Mouse (Mus musculus): ENCODE data around the gene Stx6.
"Not testable (repeated sequence)": the region's sequence is repeated elsewhere in the genome, so short reads cannot be mapped to it uniquely, and the experiment has no call there.

Gene Stx6

GRCm38 (mm10) chr1:155167453-155167852 lies 8.9 kb downstream of the Stx6 start:
- no peak for DNase-seq (ENCODE audit: low read depth)

GRCm38 (mm10) chr1:155169935-155170334 lies 11.4 kb downstream of the Stx6 start:
- DNase-seq (ENCODE audit: low read depth) = no peak

- DNase-seq (ENCODE audit: low read depth) = no peak
Observed at GRCm38 (mm10) chr1:155172895-155173643, 14.6 kb downstream of the Stx6 start.

DNA sequence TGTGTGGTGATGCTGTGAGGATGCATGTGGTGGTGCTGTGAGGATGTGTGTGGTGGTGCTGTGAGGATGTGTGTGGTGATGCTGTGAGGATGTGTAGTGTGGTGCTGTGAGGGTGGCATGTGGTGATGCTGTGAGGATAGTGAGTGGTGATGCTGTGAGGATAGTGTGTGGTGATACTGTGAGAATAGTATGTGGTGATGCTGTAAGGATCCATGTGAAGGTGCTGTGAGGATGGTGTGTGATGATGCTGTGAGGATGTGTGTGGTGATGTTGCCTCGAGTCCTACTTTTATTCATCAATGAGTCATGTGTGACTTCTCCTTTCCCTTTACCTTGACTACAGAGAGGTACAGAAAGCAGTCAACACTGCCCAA lies 15.1 kb downstream of the Stx6 start:
- not testable (repeated sequence) for DNase-seq (ENCODE audit: low read depth)

DNA sequence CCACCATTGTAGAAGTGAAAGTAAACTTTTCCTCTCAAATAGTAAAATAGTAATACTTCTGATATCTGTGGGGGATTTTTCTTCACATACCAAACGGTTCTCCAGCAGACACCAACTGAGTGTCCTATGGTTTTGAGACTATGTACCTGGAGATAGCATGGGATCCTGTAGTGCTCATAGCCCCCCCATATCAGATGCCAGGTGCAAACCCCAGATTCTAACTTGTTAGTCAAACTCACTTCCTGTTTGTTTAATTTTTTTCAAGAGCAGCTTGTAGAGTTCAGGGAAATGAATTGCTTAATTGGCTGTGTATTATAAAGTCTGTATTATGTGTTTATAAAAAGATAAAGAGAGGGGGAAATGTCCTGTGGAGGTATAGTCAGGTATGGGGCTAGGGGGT lies 15.9 kb downstream of the Stx6 start:
- no peak for DNase-seq (ENCODE audit: low read depth)

GRCm38 (mm10) chr1:155178192-155178924 lies 19.8 kb downstream of the Stx6 start:
- no peak for DNase-seq (ENCODE audit: low read depth)

GRCm38 (mm10) chr1:155184191-155184590 lies 25.7 kb downstream of the Stx6 start:
- no peak for DNase-seq (ENCODE audit: low read depth)

- DNase-seq (ENCODE audit: low read depth) = no peak
Observed at GRCm38 (mm10) chr1:155188656-155189055, 30.1 kb downstream of the Stx6 start.

DNA sequence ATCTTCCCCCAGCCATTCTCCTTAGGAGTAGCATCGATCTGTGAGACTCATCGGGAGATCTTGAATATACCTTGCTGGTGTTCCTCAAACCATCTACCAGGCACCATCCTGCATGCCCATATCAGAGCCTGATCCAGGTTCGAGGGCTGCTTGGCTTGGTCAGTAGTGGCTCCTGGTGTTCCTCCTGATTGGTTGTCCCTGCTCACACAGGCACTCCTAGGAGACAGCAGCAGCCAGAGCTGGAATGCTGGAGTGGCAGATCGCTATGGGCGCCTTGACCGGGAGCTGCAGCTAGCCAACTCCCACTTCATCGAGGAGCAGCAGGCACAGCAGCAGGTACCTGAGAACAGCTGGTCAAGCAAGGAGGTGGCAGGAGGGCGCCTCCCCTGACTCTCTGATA lies 32.7 kb downstream of the Stx6 start:
- no peak for DNase-seq (ENCODE audit: low read depth)

- no peak for DNase-seq (ENCODE audit: low read depth)
Observed at GRCm38 (mm10) chr1:155191671-155192070, 33.2 kb downstream of the Stx6 start.

DNA sequence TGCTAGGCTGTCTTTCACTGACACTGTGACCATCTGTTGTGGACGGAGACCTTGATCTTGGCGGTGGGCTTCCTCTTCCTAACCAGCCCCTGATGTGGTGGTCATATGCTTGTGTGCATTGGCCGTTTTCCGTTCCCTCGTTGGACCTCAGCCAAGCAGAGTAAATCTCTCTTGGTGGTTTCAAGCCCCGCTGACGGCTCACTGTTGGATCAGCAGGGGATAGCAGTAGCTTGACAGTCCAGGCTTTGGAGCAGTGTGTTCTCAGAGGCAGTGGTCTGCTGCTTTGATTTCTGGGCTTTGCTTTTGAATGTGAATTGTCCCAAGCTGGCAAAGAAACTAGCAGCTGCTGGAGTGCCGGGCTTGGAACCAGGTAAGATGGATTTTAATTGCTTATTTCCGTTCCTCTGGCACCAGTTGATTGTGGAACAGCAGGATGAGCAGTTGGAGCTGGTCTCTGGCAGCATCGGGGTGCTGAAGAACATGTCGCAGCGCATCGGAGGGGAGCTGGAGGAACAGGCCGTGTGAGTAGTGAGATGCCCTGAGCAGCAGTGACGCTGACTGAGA lies 34.4 kb downstream of the Stx6 start:
- DNase-seq (ENCODE audit: low read depth) = no peak

DNA sequence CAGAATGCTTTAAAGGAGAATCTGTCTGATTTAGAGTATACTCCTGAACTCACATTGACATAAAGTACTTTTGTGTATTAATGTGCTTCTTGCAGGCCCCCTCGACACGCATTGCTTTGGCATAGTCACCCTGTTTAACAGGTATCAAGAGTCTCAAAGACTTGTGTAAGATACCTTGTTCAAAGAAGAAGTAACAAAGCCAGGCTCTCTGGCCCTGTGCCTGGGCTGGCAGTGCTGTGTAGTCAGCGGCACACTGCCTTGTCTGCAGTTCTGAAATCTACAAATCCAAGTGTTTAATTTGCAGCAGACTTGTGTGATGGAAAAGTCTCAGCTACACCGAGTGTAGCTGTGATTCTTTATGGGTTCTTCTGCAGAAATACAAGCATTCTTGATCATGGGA lies 38.2 kb downstream of the Stx6 start:
- DNase-seq (ENCODE audit: low read depth) = no peak

- DNase-seq (ENCODE audit: low read depth) = no peak
Observed at GRCm38 (mm10) chr1:155199522-155199921, 41.0 kb downstream of the Stx6 start.

DNA sequence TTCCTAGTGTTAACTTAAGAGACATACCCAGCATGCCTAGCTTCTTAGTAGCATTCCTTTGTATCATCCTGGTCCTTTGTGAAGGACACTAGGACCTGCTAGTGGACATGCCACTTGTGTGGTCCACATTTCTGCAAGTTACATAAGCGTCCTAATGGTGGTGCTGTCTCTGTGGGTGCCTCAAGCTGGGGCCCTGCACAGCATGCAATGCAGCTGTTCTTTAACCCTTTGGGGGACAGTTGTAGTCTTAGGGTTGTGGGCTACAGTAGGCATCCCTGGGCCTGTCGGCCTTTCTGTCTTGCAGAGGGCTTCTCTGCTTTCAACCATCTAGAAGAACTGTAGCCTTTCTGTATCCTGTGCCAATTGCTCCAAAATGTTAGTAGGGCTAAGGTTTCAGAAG lies 42.5 kb downstream of the Stx6 start:
- DNase-seq (ENCODE audit: low read depth) = no peak

- no peak for DNase-seq (ENCODE audit: low read depth)
Observed at GRCm38 (mm10) chr1:155201373-155201879, 42.9 kb downstream of the Stx6 start.

GRCm38 (mm10) chr1:155201914-155202313 lies 43.4 kb downstream of the Stx6 start:
- DNase-seq (ENCODE audit: low read depth) = no peak

DNA sequence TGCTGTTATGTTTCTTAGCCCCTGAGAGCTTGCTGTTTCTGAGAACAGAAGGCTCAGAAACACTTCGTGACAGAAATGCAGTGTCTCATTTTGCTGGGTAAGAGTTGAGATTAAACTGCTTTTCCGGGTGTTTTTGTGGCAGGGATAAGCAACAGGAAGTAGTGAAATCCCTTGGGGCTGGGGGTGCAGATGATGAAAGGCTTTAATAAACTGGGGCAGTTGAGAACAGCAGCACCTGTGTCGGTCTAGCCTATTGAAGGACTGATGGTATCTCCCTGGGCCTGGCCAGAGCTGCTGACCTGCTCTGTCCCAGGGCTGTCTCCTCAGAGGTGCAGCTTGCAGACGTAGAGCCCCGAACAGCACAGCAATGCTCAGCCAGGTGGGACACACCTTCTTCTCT lies 44.0 kb downstream of the Stx6 start:
- DNase-seq (ENCODE audit: low read depth) = no peak

- no peak for DNase-seq (ENCODE audit: low read depth)
Observed at GRCm38 (mm10) chr1:155203101-155203500, 44.6 kb downstream of the Stx6 start.

- no peak for DNase-seq (ENCODE audit: low read depth)
Observed at GRCm38 (mm10) chr1:155203954-155204353, 45.4 kb downstream of the Stx6 start.

GRCm38 (mm10) chr1:155204560-155205162 lies 46.1 kb downstream of the Stx6 start:
- no peak for DNase-seq (ENCODE audit: low read depth)

GRCm38 (mm10) chr1:155205311-155205710 lies 46.8 kb downstream of the Stx6 start:
- DNase-seq (ENCODE audit: low read depth) = no peak

DNA sequence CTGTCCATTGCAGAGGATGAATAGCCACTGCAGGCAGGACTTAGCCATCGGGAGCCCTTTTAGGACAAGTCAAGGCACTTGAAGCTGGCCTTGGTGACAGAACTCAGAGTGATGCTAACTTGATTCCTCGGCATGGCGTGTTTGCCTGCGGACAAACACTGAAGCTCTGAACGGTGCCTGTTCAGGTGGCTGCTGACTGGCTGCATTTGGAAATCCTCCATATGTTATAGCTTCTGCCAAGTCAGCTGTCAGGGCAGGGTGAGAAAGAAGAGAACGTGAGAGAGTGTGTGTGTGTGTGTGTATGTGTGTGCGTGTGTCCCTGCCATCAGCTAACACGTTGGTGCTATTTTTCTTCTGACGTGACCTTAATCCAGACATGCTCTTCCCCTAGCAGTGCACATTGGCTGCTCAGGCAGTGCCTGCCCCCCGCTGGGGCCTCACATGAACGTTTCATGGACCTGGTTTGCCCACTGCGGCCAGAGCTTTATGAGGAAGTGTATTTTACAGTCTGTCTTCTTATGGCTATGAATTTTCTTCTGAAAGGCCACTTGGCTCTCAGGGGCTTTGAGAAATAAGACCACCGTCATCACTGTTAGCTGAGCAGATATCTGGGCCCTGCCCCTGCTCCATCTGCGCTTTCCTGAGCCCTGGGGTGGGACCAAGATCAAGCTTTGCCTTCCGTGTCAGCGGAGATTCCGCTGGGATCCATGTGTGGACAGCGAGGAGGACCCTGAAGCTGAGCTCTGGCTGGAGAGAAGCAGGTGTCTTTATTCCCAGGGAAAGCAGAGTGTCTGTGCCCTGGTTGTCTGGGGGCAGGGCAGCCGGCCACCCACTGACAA lies 47.5 kb downstream of the Stx6 start:
- no peak for DNase-seq (ENCODE audit: low read depth)
